Mouse (Mus musculus) Patski (cell line): ENCODE data around the gene Fam78b. TPM values are rescaled to one million over a fixed set of nuclear protein-coding genes. Genes with fewer than 3 reads are reported as not detected.

Experiments used
- ATAC-seq: fragments of 100-300 bp; one replicate; pipeline ENCODE4 v1.8.0; 2021
- CTCF ChIA-PET: fragments of 350-600 bp; sonication (Branson Sonifier 250); formaldehyde crosslinking; loops from one replicate; lab custom pipeline; 2022; ENCODE audit warnings: inconsistent platforms; lab: Charles Lee
- POLR2A ChIA-PET: fragments of 350-600 bp; sonication (Branson Sonifier 250); formaldehyde crosslinking; loops from one replicate; lab custom pipeline; 2022; ENCODE audit warnings: antibody characterized with exemption, inconsistent platforms; lab: Charles Lee
- DNase-seq: peaks from one replicate; pipeline ENCODE4 v3.0.0-alpha.2; 2011; ENCODE audit warnings: low read depth, low spot score
- H3K27me3 ChIP-seq: fragments of 371-371 bp; one replicate; pipeline ENCODE4 v1.5.1; 2021
- CTCF ChIP-seq: fragments of 100-300 bp; IDR thresholded peaks from one replicate; pipeline ENCODE4 v1.5.1; 2021
- in situ Hi-C: fragments of 300-500 bp; cut with MboI; formaldehyde crosslinking; loops from 3 replicates; pipeline ENCODE4 v1.11.1; 2018; ENCODE audit warnings: low pct_unique_long_range_greater_than_20kb, mixed read lengths
- polyA plus RNA-seq: library from polyadenylated mRNA; unstranded; gene quantifications from one replicate; pipeline ENCODE4 v1.2.3, GENCODE M21; 2021

The Fam78b gene
- polyA plus RNA-seq, 1 experiment from 2014 or later: not detected

DNA sequence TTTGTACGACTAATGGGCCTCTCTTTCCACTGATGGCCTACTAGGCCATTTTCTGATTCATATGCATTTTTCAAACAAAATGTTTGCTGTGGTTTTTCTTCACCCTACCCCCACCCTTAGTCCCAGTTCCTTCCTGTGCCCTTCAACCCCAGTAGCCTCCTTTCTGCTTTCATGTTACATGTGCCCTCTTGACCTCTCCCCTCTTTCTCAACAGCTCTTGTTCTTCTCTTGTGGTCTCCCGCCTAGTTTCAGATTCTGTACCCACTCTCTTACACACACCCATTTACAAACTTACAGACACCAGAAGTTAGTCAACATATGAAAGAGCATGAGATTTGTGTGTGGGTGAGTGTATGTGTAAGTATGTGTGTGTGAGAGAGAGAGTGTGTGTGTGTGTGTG is 3.4 kb downstream of the Fam78b start:
- ChIA-PET POLR2A (no interaction called here), CTCF (no interaction called here)
- in situ Hi-C loops: no loop called here
- DNase-seq: no peak
- TF ChIP-seq CTCF: no peak
- H3K27me3 ChIP-seq: peaks cover 11% of the 10 kb centered on the region
- no peak for ATAC-seq

DNA sequence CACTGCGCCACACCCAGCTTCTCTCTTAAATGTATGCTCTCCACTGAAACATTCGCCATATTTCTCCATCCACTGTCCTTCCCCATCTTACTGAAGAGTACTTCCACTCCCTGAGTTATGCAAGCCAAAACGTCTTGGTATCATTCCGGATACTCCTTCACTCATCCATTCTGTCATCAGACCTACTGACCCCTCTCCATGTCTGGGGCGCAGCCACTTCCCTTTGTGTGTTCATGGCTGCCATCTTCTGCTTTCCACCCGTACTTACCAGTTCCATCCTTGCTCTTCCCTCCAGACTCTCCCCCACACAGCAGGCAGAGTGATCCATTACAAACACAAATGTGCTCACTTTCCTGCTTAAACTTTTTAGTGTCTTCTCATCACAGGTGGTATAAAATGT is 6.1 kb downstream of the Fam78b start:
- CTCF ChIA-PET: no interaction called here
- TF ChIP-seq CTCF: no peak
- ATAC-seq: no peak
- H3K27me3 ChIP-seq: peaks cover 8% of the 10 kb centered on the region
- DNase-seq: no peak
- POLR2A ChIA-PET: no interaction called here
- in situ Hi-C loops: no loop called here

GRCm38 (mm10) chr1:167010190-167010589 is 9.0 kb downstream of the Fam78b start:
- no peak for DNase-seq
- in situ Hi-C loops: no loop called here
- TF ChIP-seq CTCF: no peak
- peaks cover 3% of the 10 kb centered on the region for H3K27me3 ChIP-seq
- ChIA-PET POLR2A (no interaction called here), CTCF (no interaction called here)
- ATAC-seq: no peak

GRCm38 (mm10) chr1:167011301-167011700 is 10.1 kb downstream of the Fam78b start:
- ATAC-seq (no peak), DNase-seq (no peak)
- peaks cover 3% of the 10 kb centered on the region for H3K27me3 ChIP-seq
- in situ Hi-C loops: no loop called here
- TF ChIP-seq CTCF: no peak
- POLR2A ChIA-PET: no interaction called here
- CTCF ChIA-PET: no interaction called here

GRCm38 (mm10) chr1:167012616-167013015 is 11.4 kb downstream of the Fam78b start:
- DNase-seq (no peak), ATAC-seq (no peak)
- TF ChIP-seq CTCF: no peak
- in situ Hi-C loops: no loop called here
- ChIA-PET POLR2A (no interaction called here), CTCF (no interaction called here)
- H3K27me3 ChIP-seq: peaks cover 3% of the 10 kb centered on the region

GRCm38 (mm10) chr1:167013234-167013864 is 12.1 kb downstream of the Fam78b start:
- H3K27me3 ChIP-seq: peaks cover 3% of the 10 kb centered on the region
- ATAC-seq (no peak), DNase-seq (no peak)
- ChIA-PET CTCF (no interaction called here), POLR2A (no interaction called here)
- TF ChIP-seq CTCF: no peak
- in situ Hi-C loops: no loop called here

DNA sequence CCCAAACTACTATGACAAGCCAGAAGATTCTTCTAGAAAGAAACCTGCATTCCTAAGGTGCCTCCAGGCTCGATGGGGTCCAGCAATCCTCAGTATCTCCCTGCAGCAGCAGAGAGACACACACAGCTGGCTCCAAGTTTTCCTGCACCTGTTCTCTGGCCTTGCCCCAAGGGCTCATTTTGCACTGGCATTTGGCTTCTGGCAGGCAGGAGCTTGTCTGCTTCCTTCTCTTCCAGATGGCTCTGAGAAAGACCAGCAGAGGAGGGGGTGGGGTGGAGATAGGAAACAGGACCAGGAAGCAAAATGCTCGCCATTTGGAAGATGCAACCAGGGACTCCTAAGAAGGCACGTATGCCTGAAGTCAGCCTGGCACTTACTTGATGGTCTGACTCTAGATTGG is 15.1 kb downstream of the Fam78b start:
- ATAC-seq: no peak
- peaks cover 3% of the 10 kb centered on the region for H3K27me3 ChIP-seq
- no peak for TF ChIP-seq CTCF
- POLR2A ChIA-PET: no interaction called here
- in situ Hi-C loops: no loop called here
- no peak for DNase-seq
- CTCF ChIA-PET: no interaction called here

DNA sequence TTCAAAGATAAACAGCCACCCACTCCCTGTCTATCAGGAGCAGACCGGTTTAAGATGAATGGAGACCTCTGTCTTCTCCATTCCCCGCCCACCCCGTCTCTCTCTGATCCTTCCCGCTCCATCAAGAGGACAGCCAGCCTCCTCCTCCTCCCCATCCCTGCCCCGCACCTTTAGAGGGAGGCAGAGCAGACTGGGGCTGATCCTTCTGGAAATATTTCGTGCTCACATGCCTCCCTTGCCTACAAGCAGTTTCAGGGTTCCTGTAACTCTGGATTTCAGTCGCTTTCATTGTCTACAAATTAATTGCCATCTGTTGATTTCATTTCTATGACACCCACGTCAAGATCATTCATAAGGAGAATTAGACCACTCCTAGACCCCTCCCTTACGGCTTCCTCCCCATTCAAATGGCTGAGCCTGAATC is 20.8 kb downstream of the Fam78b start:
- no peaks in the 10 kb centered on the region for H3K27me3 ChIP-seq
- DNase-seq (no peak), ATAC-seq (no peak)
- in situ Hi-C loops: no loop called here
- no peak for TF ChIP-seq CTCF
- POLR2A ChIA-PET: no interaction called here
- CTCF ChIA-PET: no interaction called here

- in situ Hi-C loops: no loop called here
- CTCF ChIA-PET: no interaction called here
- no peak for TF ChIP-seq CTCF
- DNase-seq (no peak), ATAC-seq (no peak)
- POLR2A ChIA-PET: no interaction called here
- no peaks in the 10 kb centered on the region for H3K27me3 ChIP-seq
These were observed 21.4 kb downstream of the Fam78b start for GRCm38 (mm10) chr1:167022541-167023121.

DNA sequence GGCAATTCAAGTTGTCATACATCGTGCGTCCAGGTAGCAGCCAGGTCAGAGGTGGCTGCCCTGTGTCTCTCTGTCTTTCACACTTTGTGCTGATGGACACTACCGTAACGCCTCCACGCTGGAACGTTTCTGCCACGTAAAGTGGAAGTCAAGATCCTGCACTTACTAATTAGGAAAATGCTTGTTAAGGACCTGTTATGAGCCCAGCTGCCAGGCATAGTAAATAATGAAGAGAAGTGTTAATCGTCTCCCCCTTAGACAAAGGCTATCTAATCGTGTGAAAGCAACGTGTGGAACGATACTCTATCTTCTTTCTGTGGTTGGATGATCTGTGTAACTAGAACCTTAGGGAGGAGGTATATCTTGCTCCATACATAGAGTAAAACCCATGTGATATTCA is 22.6 kb downstream of the Fam78b start:
- ChIA-PET CTCF (no interaction called here), POLR2A (no interaction called here)
- no peak for TF ChIP-seq CTCF
- in situ Hi-C loops: no loop called here
- no peaks in the 10 kb centered on the region for H3K27me3 ChIP-seq
- no peak for DNase-seq
- ATAC-seq: no peak

- H3K27me3 ChIP-seq: no peaks in the 10 kb centered on the region
- ChIA-PET POLR2A (no interaction called here), CTCF (no interaction called here)
- TF ChIP-seq CTCF: no peak
- no peak for DNase-seq
- ATAC-seq: no peak
- in situ Hi-C loops: no loop called here
These were observed 23.7 kb downstream of the Fam78b start for GRCm38 (mm10) chr1:167024961-167025360.
